Mouse (Mus musculus) C2C12 (cell line): ENCODE data around the gene Hoxa9. TPM values are rescaled to one million over a fixed set of nuclear protein-coding genes. Genes with fewer than 3 reads are reported as not detected.

Experiments used
- H3K27me3 ChIP-seq: one replicate; pipeline ENCODE4 v1.6.1; 2011; ENCODE audit not compliant: control insufficient read depth, insufficient read depth, insufficient read length
- H3K36me3 ChIP-seq: one replicate; pipeline ENCODE4 v1.6.1; 2011; ENCODE audit not compliant: control insufficient read depth, insufficient read depth
- H3K4me3 ChIP-seq: one replicate; pipeline ENCODE4 v1.5.1; 2011; ENCODE audit warnings: mild to moderate bottlenecking, control low read depth; ENCODE audit not compliant: poor library complexity, insufficient read depth, severe bottlenecking
- H3K79me2 ChIP-seq: one replicate; pipeline ENCODE4 v1.6.1; 2011; ENCODE audit not compliant: control insufficient read depth, insufficient read depth
- H3K79me3 ChIP-seq: one replicate; pipeline ENCODE4 v1.6.1; 2011; ENCODE audit warnings: low read depth, control low read depth
- H3ac ChIP-seq: one replicate; pipeline ENCODE3; 2011; ENCODE audit warnings: low read depth; ENCODE audit not compliant: control insufficient read depth, insufficient read length
- CEBPB ChIP-seq: IDR thresholded peaks from one replicate; pipeline ENCODE4 v1.6.1; 2011; ENCODE audit warnings: low read depth, mild to moderate bottlenecking, control low read depth, moderate library complexity
- CTCF ChIP-seq: IDR thresholded peaks from one replicate; pipeline ENCODE4 v1.5.1; 2011; ENCODE audit not compliant: control insufficient read depth, insufficient read depth, insufficient read length
- FOSL1 ChIP-seq: IDR thresholded peaks from one replicate; pipeline ENCODE4 v1.8.0; 2011; ENCODE audit warnings: mild to moderate bottlenecking, low read length; ENCODE audit not compliant: poor library complexity, insufficient read depth, severe bottlenecking
- MAX ChIP-seq: IDR thresholded peaks from one replicate; pipeline ENCODE4 v1.6.1; 2011; ENCODE audit warnings: mild to moderate bottlenecking, control low read depth
- MYOD1 ChIP-seq: IDR thresholded peaks from one replicate; pipeline ENCODE4 v1.6.1; 2011; ENCODE audit warnings: low read depth; ENCODE audit not compliant: control insufficient read depth, insufficient read length
- MYOG ChIP-seq: IDR thresholded peaks from one replicate; pipeline ENCODE4 v1.6.1; 2011; ENCODE audit not compliant: control insufficient read depth, insufficient read length; ENCODE audit errors: extremely low read depth
- USF1 ChIP-seq: IDR thresholded peaks from one replicate; pipeline ENCODE4 v1.6.1; 2011; ENCODE audit warnings: low read depth, mild to moderate bottlenecking, control low read depth, moderate library complexity
- polyA plus RNA-seq: library from polyadenylated mRNA; unstranded; fragments of >200 nt; fragmentation: generic; extraction: Trizol; gene quantifications from one replicate; pipeline ENCODE4 v1.2.1, GENCODE M21; 2012; ENCODE audit warnings: missing spikeins

The Hoxa9 gene
- polyA plus RNA-seq, 1 experiment, result 19.3 TPM

DNA sequence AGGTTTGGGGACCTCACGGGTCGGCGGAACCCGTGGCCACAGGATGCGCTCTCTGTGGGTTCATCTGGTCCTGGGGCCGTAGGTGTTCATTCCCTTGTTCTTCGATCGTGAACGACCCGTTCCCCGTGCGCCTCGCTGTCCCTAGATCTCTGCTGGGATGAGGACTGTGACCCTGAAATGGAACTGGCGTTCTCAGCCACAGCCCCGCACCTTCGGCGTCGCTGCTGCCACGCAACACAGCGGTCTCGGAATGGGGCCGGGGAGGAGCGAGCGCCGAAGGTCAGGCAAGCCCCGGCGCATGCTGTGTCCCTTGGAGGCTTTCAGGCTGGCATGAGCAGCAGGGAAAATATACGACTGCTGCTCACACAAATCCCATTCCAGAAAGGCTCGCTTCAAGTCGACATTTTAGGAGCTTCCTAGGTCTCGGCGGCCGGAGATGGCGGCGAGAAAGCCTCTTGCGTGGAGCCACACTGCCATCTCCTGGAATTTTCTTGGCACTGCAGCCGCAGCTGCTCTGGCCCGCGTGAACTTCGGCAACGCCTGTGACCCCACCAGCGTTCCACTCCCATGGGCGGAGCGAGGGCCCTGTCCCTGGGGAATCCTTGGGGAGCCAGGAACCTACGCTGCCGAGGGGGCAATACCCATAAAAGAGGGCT is 9.4 kb downstream of the Hoxa9 start, which contains the start of gene Hoxa7:
TSS of gene Hoxa7 (minus strand) at position 518 of the 656 bp plus-strand sequence.
- no peaks in the 10 kb centered on the region for H3K27me3 ChIP-seq
- peak within 1 kb of the TSS; percentile 76 for H3K4me3 ChIP-seq
- H3K79me2 ChIP-seq, result peaks cover 65% of the 10 kb centered on the region
- TF ChIP-seq MYOD1, result peak; percentile 40
- TF ChIP-seq MAX, result peak; percentile 42
- TF ChIP-seq USF1, result no peak
- peak; percentile 94 for TF ChIP-seq CTCF
- no peak for TF ChIP-seq CEBPB
- H3ac ChIP-seq, result peak within 1 kb of the TSS; percentile 92
- peaks cover 30% of the 10 kb centered on the region for H3K79me3 ChIP-seq
- H3K36me3 ChIP-seq, result peaks cover 11% of the 10 kb centered on the region

DNA sequence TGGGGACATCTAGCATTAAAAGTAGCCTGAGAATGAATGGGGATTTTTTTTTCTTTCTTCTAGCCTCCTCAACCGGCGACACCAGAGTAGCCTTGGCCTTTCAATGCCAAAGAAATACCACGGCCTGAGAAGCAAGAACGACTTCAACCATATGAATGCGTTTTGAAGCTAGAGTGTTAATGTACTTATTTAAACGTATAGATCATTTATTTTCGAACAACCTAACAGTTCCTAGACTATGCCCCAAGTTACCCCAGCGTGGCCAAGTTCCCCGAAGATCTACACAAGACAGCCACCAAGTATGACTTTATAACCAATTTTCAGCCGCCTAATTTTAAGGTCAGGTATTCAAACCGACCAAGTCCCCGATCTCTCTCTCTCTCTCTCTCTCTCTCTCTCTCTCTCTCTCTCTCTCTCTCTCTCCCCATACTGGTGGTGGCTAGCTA is 10.0 kb downstream of the Hoxa9 start:
- Histone ChIP-seq H3K79me2 (peaks cover 65% of the 10 kb centered on the region), H3K4me3 (peak overlapping the region; percentile 76), H3K79me3 (peaks cover 34% of the 10 kb centered on the region), H3K36me3 (peaks cover 11% of the 10 kb centered on the region), H3ac (peak overlapping the region; percentile 92), H3K27me3 (no peaks in the 10 kb centered on the region)
- no peak for TF ChIP-seq FOSL1
- no peak for TF ChIP-seq MYOG
- TF ChIP-seq CTCF, result no peak
- TF ChIP-seq MYOD1, result no peak
- TF ChIP-seq MAX, result no peak
- no peak for TF ChIP-seq CEBPB
- no peak for TF ChIP-seq USF1

DNA sequence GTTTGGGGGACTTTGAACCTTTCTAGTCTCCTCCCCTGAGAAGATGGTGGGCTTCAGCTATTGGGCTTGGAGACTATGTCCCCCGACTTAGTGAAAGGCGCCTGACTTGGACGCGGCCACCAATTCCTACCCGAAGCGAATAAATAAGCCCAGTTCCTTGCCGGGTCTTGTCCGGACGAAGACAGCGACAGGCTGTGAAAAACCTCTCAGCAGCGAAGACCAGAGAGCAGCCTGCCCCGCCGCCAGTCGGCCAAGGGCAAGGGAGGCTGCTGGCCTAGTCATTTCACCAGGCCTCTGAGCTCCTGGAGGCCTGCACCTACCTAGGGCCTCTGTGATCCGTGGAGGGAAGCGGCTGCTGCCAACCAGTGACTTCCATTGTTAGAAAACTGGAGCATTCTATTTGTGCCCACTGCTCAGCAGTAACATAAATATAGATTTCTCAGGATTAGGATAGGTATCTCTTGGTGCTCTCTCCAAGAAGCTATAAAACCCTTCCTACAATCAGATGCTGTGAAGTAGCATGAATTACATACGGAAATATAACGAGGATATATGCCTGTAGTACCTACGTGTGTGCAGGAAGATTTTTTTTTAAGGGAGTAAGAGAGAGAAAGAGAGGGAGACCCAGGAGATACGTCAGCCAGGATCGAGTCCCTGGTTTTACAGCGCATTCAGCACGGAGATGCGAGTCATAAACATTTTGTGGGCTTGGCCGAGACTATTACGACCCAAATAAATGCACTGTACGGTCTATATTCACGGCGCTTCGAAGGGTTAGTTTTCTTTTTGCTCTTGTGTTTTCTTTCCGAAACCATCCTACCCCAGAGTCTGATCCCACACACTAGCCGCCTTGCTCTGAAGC is 10.7 kb downstream of the Hoxa9 start:
- no peaks in the 10 kb centered on the region for H3K27me3 ChIP-seq
- H3K36me3 ChIP-seq, result peaks cover 11% of the 10 kb centered on the region

DNA sequence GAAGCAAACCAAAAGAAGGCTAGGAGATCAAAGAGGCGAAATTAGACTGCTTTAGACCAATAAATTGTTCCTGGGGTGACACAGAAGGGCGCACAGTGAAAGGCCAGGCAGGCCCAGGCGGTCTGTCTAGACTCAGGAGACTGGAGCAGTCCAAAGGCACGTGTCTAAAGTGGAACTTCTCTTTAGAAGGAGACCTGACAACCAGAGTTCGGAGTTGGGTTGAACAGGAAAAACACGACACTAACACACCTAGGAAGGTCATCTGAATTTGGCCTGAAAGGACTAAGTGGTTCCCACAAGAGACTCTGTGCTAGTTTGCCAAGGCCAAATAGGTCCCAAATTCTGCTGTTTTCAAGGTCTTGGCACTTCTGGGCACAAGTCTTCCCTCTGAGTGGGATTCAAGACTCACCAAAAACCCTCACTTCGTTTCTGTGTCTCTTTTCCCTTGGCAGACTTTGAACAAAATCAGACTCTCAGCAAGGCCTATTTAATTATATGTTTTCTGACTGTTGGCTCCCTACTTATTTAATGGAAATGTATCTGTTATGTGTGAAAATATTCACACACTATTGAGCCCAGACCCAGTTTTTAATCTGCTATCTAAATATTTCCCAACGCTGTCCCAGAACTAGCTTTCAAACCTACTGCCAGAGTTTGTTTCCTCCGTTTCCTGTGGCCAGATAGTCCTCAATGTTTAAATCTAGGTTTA is 11.5 kb downstream of the Hoxa9 start:
- TF ChIP-seq MYOG, result no peak
- TF ChIP-seq CEBPB, result no peak
- TF ChIP-seq MAX, result no peak
- TF ChIP-seq MYOD1, result no peak
- no peak for TF ChIP-seq FOSL1
- no peak for TF ChIP-seq USF1
- no peak for TF ChIP-seq CTCF
- H3K79me2 ChIP-seq, result peaks cover 65% of the 10 kb centered on the region
- H3ac ChIP-seq, result no peak overlapping the region
- H3K79me3 ChIP-seq, result peaks cover 31% of the 10 kb centered on the region
- peaks cover 11% of the 10 kb centered on the region for H3K36me3 ChIP-seq
- H3K27me3 ChIP-seq, result no peaks in the 10 kb centered on the region
- H3K4me3 ChIP-seq, result no peak overlapping the region

More for the DNA sequence above, 10.7 kb downstream of the Hoxa9 start:
- H3K79me2 ChIP-seq, result peaks cover 65% of the 10 kb centered on the region
- H3K4me3 ChIP-seq, result peak overlapping the region; percentile 76
- no peak for TF ChIP-seq MAX
- peak overlapping the region; percentile 44 for H3ac ChIP-seq
- peaks cover 33% of the 10 kb centered on the region for H3K79me3 ChIP-seq

DNA sequence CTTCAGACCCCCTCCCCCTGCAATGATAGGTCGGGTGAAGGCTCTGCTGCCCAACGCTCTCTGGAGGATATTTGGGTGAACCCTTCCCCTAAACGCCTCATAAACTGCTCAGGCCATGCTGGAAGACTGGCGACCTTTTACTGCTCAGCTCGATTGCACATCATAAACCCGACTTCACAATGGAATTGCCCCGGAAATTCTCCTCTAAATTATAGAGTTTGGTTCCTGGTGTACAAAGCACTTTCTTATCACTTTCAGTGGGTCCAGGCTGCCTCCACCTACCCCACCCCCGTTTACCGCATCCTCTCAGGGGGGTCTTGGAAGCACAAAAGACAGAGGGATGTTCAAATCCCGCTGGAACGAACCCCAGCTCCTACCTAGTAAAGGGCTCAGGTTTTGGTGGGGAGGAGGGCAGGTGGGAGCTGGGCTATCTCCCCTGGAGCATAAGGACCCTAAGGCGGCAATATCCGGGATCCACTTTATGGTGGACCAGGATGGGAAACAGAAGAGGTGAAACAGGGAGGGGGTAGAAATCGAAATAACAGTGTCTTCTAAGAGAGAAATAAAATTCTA is 12.2 kb downstream of the Hoxa9 start:
- peaks cover 7% of the 10 kb centered on the region for H3K36me3 ChIP-seq
- no peaks in the 10 kb centered on the region for H3K27me3 ChIP-seq
- peaks cover 25% of the 10 kb centered on the region for H3K79me3 ChIP-seq
- no peak overlapping the region for H3K4me3 ChIP-seq
- peaks cover 64% of the 10 kb centered on the region for H3K79me2 ChIP-seq
- TF ChIP-seq CEBPB, result no peak
- no peak overlapping the region for H3ac ChIP-seq
